Mouse (Mus musculus): ENCODE data around the gene Ajm1.

Ajm1 gene

GRCm38 (mm10) chr2:25581294-25581864 is at the start of gene Ajm1:
Ajm1 (minus strand) TSS chr2:25581757.
- peaks cover 44% of the 10 kb centered on the region for H3K36me3 ChIP-seq (ENCODE audit: insufficient read depth, low read length)
- peaks cover 72% of the 10 kb centered on the region for H3K4me1 ChIP-seq (replicated peaks; ENCODE audit: low read depth, low read length)
- peaks cover 56% of the 10 kb centered on the region for H3K27me3 ChIP-seq (ENCODE audit: insufficient read depth, low read length)
- H3K9me3 ChIP-seq (ENCODE audit: low read length): no peaks in the 10 kb centered on the region
- peak; percentile 97 for TF ChIP-seq CTCF (conservative IDR thresholded peaks at IDR 0.05; ENCODE audit: low read length)
- TF ChIP-seq POU5F1 (IDR thresholded peaks at IDR 0.05; ENCODE audit: borderline replicate concordance, low read length): no peak
- H3K4me3 ChIP-seq (replicated peaks; ENCODE audit: low read length): peak within 1 kb of the TSS; percentile 46; the same call in 1 of the 2 replicates

GRCm38 (mm10) chr2:25628738-25629137 is 47.2 kb upstream of the Ajm1 start:
- H3K36me3 ChIP-seq (ENCODE audit: insufficient read depth, low read length): no peaks in the 10 kb centered on the region
- peaks cover 12% of the 10 kb centered on the region for H3K27me3 ChIP-seq (ENCODE audit: insufficient read depth, low read length)
- H3K4me3 ChIP-seq (replicated peaks; ENCODE audit: low read length): no peak overlapping the region
- TF ChIP-seq POU5F1 (IDR thresholded peaks at IDR 0.05; ENCODE audit: borderline replicate concordance, low read length): no peak
- no peak for TF ChIP-seq NANOG (IDR thresholded peaks at IDR 0.05; ENCODE audit: borderline replicate concordance, low read length)
- TF ChIP-seq CTCF (conservative IDR thresholded peaks at IDR 0.05; ENCODE audit: low read length): no peak
- H3K9me3 ChIP-seq (ENCODE audit: low read length): no peaks in the 10 kb centered on the region
- peaks cover 12% of the 10 kb centered on the region for H3K4me1 ChIP-seq (replicated peaks; ENCODE audit: low read depth, low read length)

GRCm38 (mm10) chr2:25627811-25628210 is 46.3 kb upstream of the Ajm1 start, which contains the start of gene Fcna:
Fcna (minus strand) TSS chr2:25628030.
- Histone ChIP-seq H3K9me3 (ENCODE audit: low read length) (no peaks in the 10 kb centered on the region), H3K4me3 (replicated peaks; ENCODE audit: low read length) (no peak within 1 kb of the TSS), H3K4me1 (replicated peaks; ENCODE audit: low read depth, low read length) (peaks cover 12% of the 10 kb centered on the region), H3K27me3 (ENCODE audit: insufficient read depth, low read length) (peaks cover 20% of the 10 kb centered on the region), H3K36me3 (ENCODE audit: insufficient read depth, low read length) (no peaks in the 10 kb centered on the region)
- TF ChIP-seq POU5F1 (IDR thresholded peaks at IDR 0.05; ENCODE audit: borderline replicate concordance, low read length): no peak

GRCm38 (mm10) chr2:25625986-25626385 is 44.4 kb upstream of the Ajm1 start:
- Histone ChIP-seq H3K4me3 (replicated peaks; ENCODE audit: low read length) (no peak overlapping the region), H3K36me3 (ENCODE audit: insufficient read depth, low read length) (no peaks in the 10 kb centered on the region), H3K27me3 (ENCODE audit: insufficient read depth, low read length) (peaks cover 25% of the 10 kb centered on the region), H3K9me3 (ENCODE audit: low read length) (no peaks in the 10 kb centered on the region), H3K4me1 (replicated peaks; ENCODE audit: low read depth, low read length) (peaks cover 23% of the 10 kb centered on the region)
- TF ChIP-seq POU5F1 (IDR thresholded peaks at IDR 0.05; ENCODE audit: borderline replicate concordance, low read length) (no peak), CTCF (conservative IDR thresholded peaks at IDR 0.05; ENCODE audit: low read length) (no peak), NANOG (IDR thresholded peaks at IDR 0.05; ENCODE audit: borderline replicate concordance, low read length) (no peak)

GRCm38 (mm10) chr2:25621229-25622200 is 40.0 kb upstream of the Ajm1 start, which contains the start of gene Tmem141:
Tmem141 (minus strand) TSS chr2:25622005.
- no peak for TF ChIP-seq NANOG (IDR thresholded peaks at IDR 0.05; ENCODE audit: borderline replicate concordance, low read length)
- peak; percentile 91 for TF ChIP-seq CTCF (conservative IDR thresholded peaks at IDR 0.05; ENCODE audit: low read length)
- Histone ChIP-seq H3K4me1 (replicated peaks; ENCODE audit: low read depth, low read length) (peaks cover 28% of the 10 kb centered on the region), H3K9me3 (ENCODE audit: low read length) (no peaks in the 10 kb centered on the region)

GRCm38 (mm10) chr2:25620852-25621228 is 39.3 kb upstream of the Ajm1 start:
- Histone ChIP-seq H3K36me3 (ENCODE audit: insufficient read depth, low read length) (no peaks in the 10 kb centered on the region), H3K9me3 (ENCODE audit: low read length) (peaks cover 1% of the 10 kb centered on the region; the same call in 1 of the 2 replicates), H3K4me1 (replicated peaks; ENCODE audit: low read depth, low read length) (peaks cover 28% of the 10 kb centered on the region), H3K27me3 (ENCODE audit: insufficient read depth, low read length) (peaks cover 63% of the 10 kb centered on the region), H3K4me3 (replicated peaks; ENCODE audit: low read length) (no peak overlapping the region)
- TF ChIP-seq NANOG (IDR thresholded peaks at IDR 0.05; ENCODE audit: borderline replicate concordance, low read length): no peak
- no peak for TF ChIP-seq CTCF (conservative IDR thresholded peaks at IDR 0.05; ENCODE audit: low read length)
- no peak for TF ChIP-seq POU5F1 (IDR thresholded peaks at IDR 0.05; ENCODE audit: borderline replicate concordance, low read length)

More at GRCm38 (mm10) chr2:25621229-25622200, 40.0 kb upstream of the Ajm1 start, which contains the start of gene Tmem141:
- Histone ChIP-seq H3K27me3 (ENCODE audit: insufficient read depth, low read length) (peaks cover 57% of the 10 kb centered on the region), H3K4me3 (replicated peaks; ENCODE audit: low read length) (peak within 1 kb of the TSS; percentile 80), H3K36me3 (ENCODE audit: insufficient read depth, low read length) (no peaks in the 10 kb centered on the region)

GRCm38 (mm10) chr2:25620386-25620785 is 38.8 kb upstream of the Ajm1 start:
- TF ChIP-seq CTCF (conservative IDR thresholded peaks at IDR 0.05; ENCODE audit: low read length) (no peak), NANOG (IDR thresholded peaks at IDR 0.05; ENCODE audit: borderline replicate concordance, low read length) (no peak), POU5F1 (IDR thresholded peaks at IDR 0.05; ENCODE audit: borderline replicate concordance, low read length) (no peak)
- no peaks in the 10 kb centered on the region for H3K36me3 ChIP-seq (ENCODE audit: insufficient read depth, low read length)
- H3K27me3 ChIP-seq (ENCODE audit: insufficient read depth, low read length): peaks cover 68% of the 10 kb centered on the region
- H3K4me1 ChIP-seq (replicated peaks; ENCODE audit: low read depth, low read length): peaks cover 33% of the 10 kb centered on the region
- H3K4me3 ChIP-seq (replicated peaks; ENCODE audit: low read length): no peak overlapping the region
- peaks cover 4% of the 10 kb centered on the region; the same call in 1 of the 2 replicates for H3K9me3 ChIP-seq (ENCODE audit: low read length)

- peaks cover 4% of the 10 kb centered on the region; the same call in 1 of the 2 replicates for H3K9me3 ChIP-seq (ENCODE audit: low read length)
- H3K27me3 ChIP-seq (ENCODE audit: insufficient read depth, low read length): peaks cover 82% of the 10 kb centered on the region
- TF ChIP-seq NANOG (IDR thresholded peaks at IDR 0.05; ENCODE audit: borderline replicate concordance, low read length): no peak
- no peak for TF ChIP-seq POU5F1 (IDR thresholded peaks at IDR 0.05; ENCODE audit: borderline replicate concordance, low read length)
- no peak for TF ChIP-seq CTCF (conservative IDR thresholded peaks at IDR 0.05; ENCODE audit: low read length)
- H3K4me3 ChIP-seq (replicated peaks; ENCODE audit: low read length): peak within 1 kb of the TSS; percentile 70
- no peaks in the 10 kb centered on the region for H3K36me3 ChIP-seq (ENCODE audit: insufficient read depth, low read length)
- peaks cover 35% of the 10 kb centered on the region for H3K4me1 ChIP-seq (replicated peaks; ENCODE audit: low read depth, low read length)
Measured at GRCm38 (mm10) chr2:25617578-25617977, 36.0 kb upstream of the Ajm1 start, which contains the start of gene Ccdc183. Ccdc183 (minus strand) TSS chr2:25617678.

All from E14TG2a.4 (cell line).